Mouse (Mus musculus) embryonic fibroblast, embryonic 13.5 days (primary cell): ENCODE data around the gene H2al2a.

Experiments
- CTCF ChIP-seq: IDR thresholded peaks from 2 replicates; pipeline ENCODE4 v1.5.1; 2011; ENCODE audit warnings: mild to moderate bottlenecking, control low read depth, low read length, moderate library complexity, borderline replicate concordance; ENCODE audit not compliant: insufficient read depth
- POLR2A ChIP-seq: IDR thresholded peaks from 2 replicates; pipeline ENCODE4 v1.6.1; 2011; ENCODE audit warnings: low read depth, mild to moderate bottlenecking, control low read depth, low read length, moderate library complexity

DNA sequence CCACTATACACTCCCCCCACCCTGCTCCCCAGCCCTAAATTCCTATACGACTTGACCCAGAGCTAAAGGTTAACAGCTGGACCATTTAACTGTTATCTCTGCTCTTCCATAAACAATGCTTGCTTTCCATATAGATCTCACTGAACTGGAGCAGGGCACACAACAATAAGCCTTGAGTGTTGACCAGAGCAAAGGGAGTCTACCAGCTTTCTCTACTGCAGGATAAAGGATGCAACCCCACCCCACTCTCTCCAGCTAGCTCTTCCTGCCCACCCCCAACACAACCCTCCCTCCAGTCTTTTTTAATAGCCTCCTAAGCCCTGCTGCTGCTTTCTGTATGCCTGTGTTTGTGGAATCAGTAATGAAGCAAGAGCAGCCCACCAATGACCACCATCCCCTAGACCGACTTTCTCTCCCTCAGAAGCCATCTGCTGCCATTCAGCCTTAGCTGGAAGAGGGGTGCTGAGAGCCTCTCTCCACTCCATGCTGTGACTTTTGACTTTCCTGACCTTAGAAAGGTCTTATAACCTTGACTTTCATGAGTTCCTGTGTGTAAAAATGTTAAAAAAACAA is 22.8 kb downstream of the H2al2a start:
- no peak for TF ChIP-seq CTCF
- TF ChIP-seq POLR2A: no peak
